Mouse (Mus musculus) induced T-regulatory cell, adult 2 months (primary cell): ENCODE data around the gene Stac2.

Experiments used
- DNase-seq: peaks from one replicate; pipeline ENCODE4 v3.0.0-alpha.2; 2012; ENCODE audit warnings: low read depth

Stac2 gene

DNA sequence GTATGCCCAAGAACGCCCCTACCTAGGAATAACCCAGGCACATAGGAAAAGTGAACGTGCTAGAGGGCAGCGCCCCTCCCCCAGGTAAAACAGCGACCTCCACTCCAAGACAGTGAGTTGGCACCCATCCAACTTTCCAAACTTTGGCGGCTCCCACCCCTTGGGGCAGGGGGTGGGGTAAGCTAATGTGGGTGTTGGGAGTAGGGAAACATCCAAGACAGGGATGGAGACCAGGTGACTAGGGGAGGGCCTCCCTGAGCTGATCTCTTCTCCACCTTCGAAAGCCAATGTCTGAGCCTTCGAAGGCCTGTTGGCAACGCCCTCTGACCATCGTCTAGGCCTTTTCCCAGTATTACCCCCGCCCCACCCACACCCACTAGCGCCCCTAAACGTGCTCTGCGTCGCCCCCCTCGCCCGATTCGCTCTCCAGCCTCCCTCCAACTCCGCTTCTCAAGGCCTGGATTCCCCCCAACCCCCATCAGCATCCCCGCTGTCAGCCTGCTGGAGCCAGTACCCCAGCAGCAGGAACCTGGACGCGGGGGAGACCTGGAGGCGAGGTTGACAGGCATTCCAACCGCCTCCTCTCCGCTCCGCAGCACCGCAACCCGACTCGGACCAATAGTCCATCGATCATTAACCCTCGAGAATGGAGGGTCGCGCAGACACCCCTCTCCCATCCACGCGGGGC is 31.6 kb downstream of the Stac2 start:
- DNase-seq: peak; percentile 48

GRCm38 (mm10) chr11:98021118-98021517 is 32.1 kb downstream of the Stac2 start:
- DNase-seq: no peak

DNA sequence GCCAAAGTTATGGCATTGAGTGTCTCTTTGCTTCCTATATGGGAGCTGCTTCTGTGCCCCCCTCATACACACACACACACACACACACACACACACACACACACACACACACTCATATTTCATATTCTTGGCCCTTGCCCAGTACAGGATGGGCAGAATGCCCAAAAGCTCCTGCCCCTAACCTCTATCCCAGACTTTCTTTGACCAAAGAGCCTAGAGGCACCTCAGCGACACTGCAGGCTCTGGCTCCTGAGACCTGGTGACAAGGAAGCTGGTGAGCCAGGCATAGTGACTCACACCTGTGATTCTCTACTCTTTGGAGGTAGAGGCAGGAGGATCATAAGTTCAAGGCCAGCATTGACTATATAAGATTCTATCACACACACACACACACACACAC is 32.6 kb downstream of the Stac2 start:
- peak; percentile 50 for DNase-seq

- peak; percentile 73 for DNase-seq
Measured at GRCm38 (mm10) chr11:98019883-98020610, 33.2 kb downstream of the Stac2 start.

GRCm38 (mm10) chr11:98018858-98019641 is 34.2 kb downstream of the Stac2 start:
- DNase-seq: peak; percentile 83

DNA sequence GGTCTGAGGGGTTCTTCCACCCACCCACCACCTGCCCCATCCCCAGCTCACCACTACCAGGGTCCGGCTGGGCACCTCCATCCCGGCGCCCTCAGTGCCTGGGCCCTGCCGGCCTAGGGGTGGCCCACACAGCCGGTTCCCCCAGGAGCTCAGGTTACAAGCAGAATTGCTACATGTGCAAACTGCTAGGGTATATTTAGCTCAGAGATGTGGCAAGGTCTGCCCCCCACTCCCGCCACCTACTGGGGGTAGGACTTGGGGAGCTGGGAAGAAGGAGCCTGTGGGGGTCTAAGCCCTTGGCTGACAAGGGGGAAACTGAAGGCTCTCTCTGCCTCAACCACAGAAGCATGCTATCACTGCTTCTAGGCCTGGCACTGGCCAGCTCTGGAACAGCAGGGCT is 35.0 kb downstream of the Stac2 start:
- DNase-seq: no peak

- DNase-seq: no peak
Measured at GRCm38 (mm10) chr11:98016824-98017223, 36.4 kb downstream of the Stac2 start.

GRCm38 (mm10) chr11:98016177-98016576 is 37.1 kb downstream of the Stac2 start:
- DNase-seq: no peak

- DNase-seq: no peak
Measured at GRCm38 (mm10) chr11:98012831-98013230, 40.4 kb downstream of the Stac2 start.

- no peak for DNase-seq
Measured at GRCm38 (mm10) chr11:98011716-98012115, 41.5 kb downstream of the Stac2 start.

GRCm38 (mm10) chr11:98008087-98008486 is 45.2 kb downstream of the Stac2 start:
- DNase-seq: peak; percentile 47

DNA sequence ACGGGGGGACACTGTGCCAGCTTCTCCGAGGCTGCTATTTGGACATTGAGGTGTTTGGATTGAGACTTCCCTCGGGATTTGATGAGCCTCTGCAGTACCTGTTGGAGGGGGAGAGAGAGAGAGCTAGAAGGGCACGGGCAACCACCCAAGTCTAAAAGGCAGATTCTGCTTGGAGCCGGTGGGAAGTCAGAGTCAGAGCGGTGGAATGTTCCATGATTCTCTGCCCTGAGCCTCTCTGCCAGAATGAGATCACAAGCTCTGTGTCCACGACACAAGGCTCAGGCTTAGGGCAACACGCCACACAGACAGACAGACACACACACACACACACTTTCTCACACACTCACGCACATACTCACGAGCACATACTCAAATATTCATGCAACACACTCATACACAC is 47.6 kb downstream of the Stac2 start:
- DNase-seq: no peak

DNA sequence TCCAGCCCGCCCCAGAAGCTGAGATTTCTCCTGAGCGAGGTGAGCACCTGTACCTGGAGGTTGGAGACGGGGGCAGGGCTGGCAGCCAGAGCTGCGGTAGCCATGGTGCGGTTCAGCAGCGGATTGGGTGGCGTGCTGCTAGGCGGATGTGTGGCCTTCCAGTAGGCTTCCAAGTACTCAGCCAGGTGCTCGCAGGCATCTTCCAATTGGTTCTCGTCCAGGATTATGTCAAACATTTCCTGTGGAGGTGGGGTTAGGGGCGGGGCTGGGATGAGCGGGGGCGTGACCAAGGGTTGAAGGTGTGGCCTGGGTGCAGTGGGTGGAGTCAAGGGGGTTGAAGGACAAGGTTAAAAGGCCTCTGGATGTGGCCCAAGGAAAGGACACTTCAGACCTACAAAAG is 48.2 kb downstream of the Stac2 start:
- DNase-seq: no peak

DNA sequence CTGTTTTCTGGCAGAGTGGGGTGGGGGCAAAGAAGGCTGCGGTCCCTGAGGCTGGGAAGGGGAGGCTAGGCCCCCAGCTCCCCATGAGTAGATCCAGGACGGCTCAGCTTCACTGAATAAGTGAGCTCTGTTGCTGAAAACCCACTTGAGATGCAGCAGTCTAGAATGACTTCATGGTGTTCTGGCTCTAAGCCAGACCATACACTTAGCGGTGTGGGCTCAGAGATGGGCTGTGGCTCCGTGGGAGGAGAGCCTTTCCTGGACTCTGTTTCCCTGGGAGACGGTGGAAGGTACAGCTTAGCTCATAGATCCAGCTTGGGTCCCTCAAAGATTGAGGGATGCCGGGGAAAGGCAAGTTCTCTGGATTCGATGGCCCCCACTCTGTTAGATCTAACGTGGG is 49.1 kb downstream of the Stac2 start:
- DNase-seq: no peak

DNA sequence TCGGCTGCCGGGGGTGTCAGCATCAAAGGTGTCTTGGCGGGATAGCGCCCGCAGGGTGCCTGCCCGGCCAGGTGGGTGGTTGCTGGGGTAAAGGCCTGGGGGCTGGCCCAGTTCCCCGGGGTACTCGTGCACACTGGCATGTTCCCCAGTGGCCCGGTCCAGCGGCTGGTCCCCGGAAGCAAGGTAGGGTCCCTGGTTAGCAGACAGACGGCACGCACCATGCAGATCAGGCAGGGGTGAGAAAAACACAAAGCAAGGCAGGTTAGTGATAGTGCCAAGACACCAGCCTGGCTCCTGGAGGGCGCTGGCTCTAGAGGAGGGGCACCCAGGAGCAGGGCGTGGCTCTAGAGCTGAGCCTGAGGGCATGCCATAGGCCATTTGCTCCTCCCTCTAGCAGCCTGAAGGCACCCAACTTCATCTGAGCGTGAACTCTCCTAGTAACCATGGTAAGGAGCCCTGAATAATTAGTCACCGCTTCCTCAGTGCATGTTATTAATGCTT is 50.0 kb downstream of the Stac2 start:
- DNase-seq: peak; percentile 54

GRCm38 (mm10) chr11:98002627-98003026 is 50.6 kb downstream of the Stac2 start:
- peak; percentile 94 for DNase-seq

DNA sequence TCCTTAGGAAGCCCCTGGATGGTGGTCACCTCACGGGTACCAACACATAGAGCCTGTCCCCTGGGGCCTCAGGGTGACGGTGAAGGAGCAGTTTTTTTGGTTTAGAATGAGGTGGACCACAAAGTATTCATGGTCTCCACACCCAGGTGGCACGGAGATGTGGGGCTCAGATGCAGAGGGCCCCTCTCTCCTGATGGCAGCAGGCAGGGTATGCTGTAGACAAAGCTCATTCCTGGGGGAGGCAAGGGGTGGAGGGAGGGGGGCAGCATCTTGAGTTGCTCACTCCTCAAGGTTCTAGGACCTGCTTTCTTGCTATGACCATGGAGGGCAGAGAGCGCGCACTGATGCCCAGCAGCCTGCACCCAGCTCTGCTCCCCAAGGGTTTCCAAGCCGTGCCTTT is 51.3 kb downstream of the Stac2 start:
- DNase-seq: peak; percentile 64

GRCm38 (mm10) chr11:98001351-98001824 is 51.9 kb downstream of the Stac2 start:
- DNase-seq: peak; percentile 85

GRCm38 (mm10) chr11:98000378-98001140 is 52.7 kb downstream of the Stac2 start:
- DNase-seq: peak; percentile 94

GRCm38 (mm10) chr11:97999748-98000147 is 53.5 kb downstream of the Stac2 start:
- no peak for DNase-seq

GRCm38 (mm10) chr11:97998898-97999608 is 54.2 kb downstream of the Stac2 start:
- DNase-seq: peak; percentile 97
